Mouse (Mus musculus) midbrain, embryonic 15.5 days (tissue): ENCODE results near the gene Prpf6. TPM values are rescaled to one million over a fixed set of nuclear protein-coding genes. Genes with fewer than 3 reads are reported as not detected.
A peak's percentile ranks its signal among the peaks of the same experiment; 100 is the strongest.

ENCODE experiments used
- ATAC-seq: fragments of 200-750 bp; cut with Nextera tagmentation; replicated peaks from 2 replicates; pipeline ENCODE4 v1.8.0; 2017; ENCODE audit warnings: moderate TSS enrichment
- H3K27ac ChIP-seq: fragments of 300-500 bp; sonication (generic); 2 replicates; pipeline ENCODE4 v1.5.1; 2015; ENCODE audit warnings: mild to moderate bottlenecking, inconsistent platforms
- H3K27me3 ChIP-seq: fragments of 300-500 bp; sonication (generic); replicated peaks from 2 replicates; pipeline ENCODE4 v1.6.1; 2015; ENCODE audit warnings: inconsistent platforms
- H3K36me3 ChIP-seq: fragments of 300-500 bp; sonication (generic); replicated peaks from 2 replicates; pipeline ENCODE4 v1.6.1; 2015; ENCODE audit warnings: inconsistent platforms
- H3K4me1 ChIP-seq: fragments of 300-500 bp; sonication (generic); 2 replicates; pipeline ENCODE4 v1.6.1; 2015; ENCODE audit warnings: inconsistent platforms
- H3K4me2 ChIP-seq: fragments of 300-500 bp; sonication (generic); 2 replicates; pipeline ENCODE4 v1.6.1; 2015; ENCODE audit warnings: inconsistent platforms, mild to moderate bottlenecking, moderate library complexity
- H3K4me3 ChIP-seq: fragments of 300-500 bp; sonication (generic); 2 replicates; pipeline ENCODE4 v1.5.1; 2015; ENCODE audit warnings: mild to moderate bottlenecking, inconsistent platforms
- H3K9ac ChIP-seq: fragments of 300-500 bp; sonication (generic); 2 replicates; pipeline ENCODE4 v1.6.1; 2015; ENCODE audit warnings: mild to moderate bottlenecking, inconsistent platforms
- H3K9me3 ChIP-seq: fragments of 300-500 bp; sonication (generic); 2 replicates; pipeline ENCODE4 v1.6.1; 2016; ENCODE audit warnings: inconsistent platforms
- WGBS: fragments of 180-500 bp; shearing (Covaris S2); methylation state at CpG from one replicate; pipeline ENCODE4 v1.1.7; 2015; ENCODE audit warnings: mixed read lengths; 5-methylcytosine and 5-hydroxymethylcytosine counted together
- polyA plus RNA-seq: library from polyadenylated mRNA; unstranded; fragments of >200 nt; fragmentation: Nextera tagmentation; extraction: Ambion mirVana; gene quantifications from 2 replicates; pipeline ENCODE4 v1.2.1, GENCODE M21; 2015

Prpf6 gene
- polyA plus RNA-seq, 1 experiment from 2014 or later, result 68.4 TPM

DNA sequence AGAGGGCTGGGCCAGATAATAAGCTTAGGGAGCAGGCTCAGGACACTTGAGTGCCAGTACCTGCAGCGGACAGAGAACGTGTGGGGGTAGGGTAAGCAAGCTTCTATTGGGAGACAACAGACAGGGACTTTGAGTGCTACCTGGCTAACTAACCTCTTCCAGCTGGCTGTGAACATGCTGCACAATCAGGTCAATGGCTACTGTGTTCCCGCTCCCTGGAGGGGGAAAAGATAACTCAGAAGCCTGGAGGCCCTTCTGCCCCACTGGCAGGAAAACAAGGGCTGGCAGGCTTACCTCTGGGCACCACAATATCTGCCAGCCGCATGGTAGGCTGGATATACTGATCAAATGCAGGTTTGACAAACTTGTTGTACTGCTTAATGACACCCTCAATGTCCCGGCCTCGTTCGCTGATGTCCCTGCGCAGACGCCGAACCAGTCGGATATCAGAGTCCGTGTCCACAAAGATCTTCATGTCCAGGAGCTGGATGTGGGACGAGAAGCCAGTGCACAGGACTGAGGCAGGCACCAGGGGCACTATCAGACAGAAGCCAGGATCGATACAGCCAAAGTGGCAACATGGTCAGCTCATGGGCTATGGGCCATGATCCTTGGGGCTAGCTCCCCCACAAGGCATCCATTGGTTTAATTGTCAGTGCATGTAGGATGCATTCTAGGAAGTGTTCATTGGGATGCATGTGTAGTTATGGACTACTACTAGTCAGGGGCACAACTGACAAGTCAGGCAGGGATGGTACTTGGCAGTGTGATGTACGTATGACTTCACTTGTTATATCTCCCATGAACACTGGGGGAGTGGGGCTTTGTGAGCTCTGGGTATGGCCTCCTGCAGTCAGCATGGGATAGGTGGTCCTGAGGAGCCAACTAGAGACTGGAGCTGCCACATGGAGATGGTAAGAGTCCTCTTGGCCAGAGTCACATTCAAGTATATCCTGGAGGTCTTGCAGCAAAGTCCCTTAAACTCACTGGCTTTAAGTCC lies 18.4 kb upstream of the Prpf6 start:
- Histone ChIP-seq H3K9ac (no peak overlapping the region), H3K27me3 (no peaks in the 10 kb centered on the region), H3K36me3 (no peaks in the 10 kb centered on the region), H3K4me3 (no peak overlapping the region), H3K27ac (no peak overlapping the region), H3K4me2 (no peak overlapping the region), H3K9me3 (no peaks in the 10 kb centered on the region), H3K4me1 (peaks cover 11% of the 10 kb centered on the region; the same call in 1 of the 2 replicates)
- no peak for ATAC-seq
- WGBS, result 93% methylated on average over 15 of the region's 15 CpGs

DNA sequence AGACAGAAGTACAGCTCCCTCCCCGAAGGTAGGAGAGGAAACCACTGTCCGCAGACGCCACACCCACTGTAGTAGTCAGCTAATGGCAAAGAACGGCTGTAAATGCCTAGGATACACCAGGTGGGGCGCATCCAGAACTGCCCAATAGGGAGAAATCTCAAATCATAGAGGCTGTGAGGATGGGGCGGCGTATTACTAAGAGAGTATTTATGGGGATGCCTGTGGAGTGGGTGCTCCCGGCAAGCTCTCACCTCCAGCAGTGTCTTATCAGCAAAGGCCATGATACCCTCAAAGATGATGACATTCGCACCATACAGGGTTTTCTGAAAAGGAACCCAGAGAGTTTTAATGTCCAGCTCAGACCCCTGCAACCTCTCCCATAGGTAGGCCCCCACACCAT lies 17.7 kb upstream of the Prpf6 start:
- H3K27me3 ChIP-seq, result no peaks in the 10 kb centered on the region
- 92% methylated on average over 9 of the region's 9 CpGs for WGBS
- no peaks in the 10 kb centered on the region for H3K9me3 ChIP-seq
- peaks cover 18% of the 10 kb centered on the region for H3K4me1 ChIP-seq
- no peak overlapping the region for H3K27ac ChIP-seq
- H3K4me3 ChIP-seq, result no peak overlapping the region
- H3K36me3 ChIP-seq, result no peaks in the 10 kb centered on the region
- H3K4me2 ChIP-seq, result no peak overlapping the region
- no peak for ATAC-seq
- no peak overlapping the region for H3K9ac ChIP-seq

DNA sequence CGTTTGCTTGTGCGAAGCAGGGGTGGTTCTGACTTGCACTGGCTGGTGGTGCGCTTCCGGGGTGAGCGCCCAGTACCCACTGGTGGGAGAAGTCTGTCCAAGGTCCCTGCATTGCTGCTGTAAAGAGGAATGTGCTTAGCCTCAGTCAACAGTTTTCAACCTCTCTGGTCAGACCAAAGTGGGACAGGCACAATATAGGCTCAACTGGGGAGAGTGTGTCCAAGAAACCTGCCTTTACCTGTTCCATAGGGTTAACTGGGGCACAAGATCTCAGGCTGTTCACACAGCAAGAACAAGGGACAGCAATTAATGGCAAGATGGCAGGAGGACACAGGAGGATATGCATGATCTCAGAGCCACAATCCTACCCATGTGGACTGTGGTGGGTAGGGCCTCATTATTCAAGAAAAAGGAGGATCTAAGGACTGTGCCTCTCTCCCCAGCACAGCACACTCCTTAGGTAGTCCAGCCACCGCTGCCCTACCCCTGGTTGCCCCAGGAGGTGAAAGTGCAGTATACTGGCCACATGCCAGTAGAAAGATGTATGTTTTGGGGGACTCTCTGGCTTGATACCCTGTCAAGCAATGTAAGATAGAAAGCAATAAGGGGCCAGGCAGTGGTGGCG lies 16.6 kb upstream of the Prpf6 start:
- ATAC-seq, result no peak
- no peak overlapping the region for H3K4me3 ChIP-seq
- H3K9ac ChIP-seq, result no peak overlapping the region
- H3K36me3 ChIP-seq, result no peaks in the 10 kb centered on the region
- H3K9me3 ChIP-seq, result no peaks in the 10 kb centered on the region
- H3K27ac ChIP-seq, result no peak overlapping the region
- WGBS, result 94% methylated on average over 7 of the region's 7 CpGs
- H3K4me2 ChIP-seq, result no peak overlapping the region
- peaks cover 28% of the 10 kb centered on the region for H3K4me1 ChIP-seq
- H3K27me3 ChIP-seq, result no peaks in the 10 kb centered on the region

DNA sequence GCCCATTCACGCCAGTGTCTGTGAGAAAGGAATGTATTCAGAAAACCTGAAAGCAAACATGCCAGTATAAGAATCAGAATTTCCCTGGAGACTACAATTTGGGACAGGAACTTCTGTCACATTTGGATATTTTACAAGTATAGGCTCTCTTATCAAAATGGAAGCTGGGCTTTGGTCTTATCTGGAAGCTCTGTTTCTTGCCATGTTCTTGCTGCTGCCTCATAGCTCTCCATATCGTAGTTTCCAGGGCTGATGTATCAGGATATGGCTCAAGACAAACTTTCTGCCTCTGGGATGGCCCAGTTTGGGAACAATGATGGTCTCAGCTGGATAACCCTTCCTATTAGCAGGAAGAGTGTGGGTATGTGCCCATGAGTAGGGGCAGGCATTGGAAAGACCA lies 15.1 kb upstream of the Prpf6 start:
- Histone ChIP-seq H3K36me3 (no peaks in the 10 kb centered on the region), H3K4me3 (no peak overlapping the region)
- WGBS, result 96% methylated on average over 2 of the region's 2 CpGs

DNA sequence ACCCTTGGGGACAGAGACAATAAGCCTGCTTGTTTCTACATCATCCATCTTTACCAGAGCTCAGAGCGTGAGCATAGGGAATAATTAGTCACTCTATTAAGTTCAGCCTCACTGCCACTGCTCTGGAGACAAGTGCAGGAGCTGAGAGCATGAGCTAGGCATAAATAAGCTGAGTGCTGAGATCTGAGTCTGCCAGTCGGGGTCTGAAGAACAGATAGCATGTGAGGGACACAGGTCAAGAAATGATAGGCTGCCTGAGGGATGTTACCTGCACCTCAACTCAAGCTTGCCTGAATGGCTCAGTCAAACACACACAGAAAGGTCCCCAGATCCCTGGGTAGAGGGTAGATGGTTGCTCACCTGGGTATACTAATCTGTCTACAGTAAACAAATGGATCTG lies 14.5 kb upstream of the Prpf6 start:
- no peak overlapping the region for H3K4me2 ChIP-seq
- H3K4me1 ChIP-seq, result peaks cover 42% of the 10 kb centered on the region
- H3K9ac ChIP-seq, result no peak overlapping the region
- no peak overlapping the region for H3K4me3 ChIP-seq
- no peaks in the 10 kb centered on the region for H3K27me3 ChIP-seq
- 71% methylated on average over 2 of the region's 2 CpGs for WGBS
- ATAC-seq, result no peak
- H3K27ac ChIP-seq, result no peak overlapping the region
- no peaks in the 10 kb centered on the region for H3K9me3 ChIP-seq
- no peaks in the 10 kb centered on the region for H3K36me3 ChIP-seq

More for the DNA sequence above, 15.1 kb upstream of the Prpf6 start:
- Histone ChIP-seq H3K9ac (no peak overlapping the region), H3K4me1 (peaks cover 37% of the 10 kb centered on the region), H3K27ac (no peak overlapping the region), H3K4me2 (no peak overlapping the region), H3K27me3 (no peaks in the 10 kb centered on the region), H3K9me3 (no peaks in the 10 kb centered on the region)
- ATAC-seq, result no peak

DNA sequence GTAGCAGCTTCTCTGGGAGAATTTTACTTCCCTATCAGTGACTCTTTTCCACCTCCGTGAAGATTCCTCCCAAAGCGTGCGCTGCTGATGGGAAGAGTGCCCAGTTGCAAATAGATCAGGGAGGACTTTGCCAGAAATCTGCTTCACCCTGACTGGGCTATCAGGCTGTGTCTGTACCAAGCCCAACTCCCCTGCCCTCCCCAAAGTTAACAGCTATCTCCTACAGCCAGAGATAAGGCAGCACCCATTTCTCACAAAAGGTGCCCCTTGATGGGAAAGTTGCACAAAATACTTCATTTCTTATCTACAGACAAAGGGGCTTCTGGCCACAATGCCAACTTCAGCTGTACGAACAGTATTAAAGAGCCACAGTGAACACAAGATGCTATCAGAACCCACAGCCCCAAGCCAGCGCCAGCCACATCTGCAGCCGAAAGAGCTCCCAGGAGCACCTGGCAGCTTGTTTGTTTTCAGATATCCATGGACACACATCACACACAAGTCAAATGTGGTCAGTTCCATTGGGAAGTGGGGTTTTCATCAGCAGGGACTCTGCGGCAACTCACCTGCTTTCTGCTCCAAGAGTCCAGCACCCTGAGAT lies 13.6 kb upstream of the Prpf6 start:
- 82% methylated on average over 7 of the region's 7 CpGs for WGBS
- H3K9me3 ChIP-seq, result no peaks in the 10 kb centered on the region
- H3K4me3 ChIP-seq, result no peak overlapping the region
- H3K4me2 ChIP-seq, result no peak overlapping the region
- no peak overlapping the region for H3K9ac ChIP-seq
- H3K27me3 ChIP-seq, result no peaks in the 10 kb centered on the region
- H3K4me1 ChIP-seq, result peaks cover 46% of the 10 kb centered on the region
- no peak overlapping the region for H3K27ac ChIP-seq
- peaks cover 6% of the 10 kb centered on the region; the same call in 1 of the 2 replicates for H3K36me3 ChIP-seq
- no peak for ATAC-seq

DNA sequence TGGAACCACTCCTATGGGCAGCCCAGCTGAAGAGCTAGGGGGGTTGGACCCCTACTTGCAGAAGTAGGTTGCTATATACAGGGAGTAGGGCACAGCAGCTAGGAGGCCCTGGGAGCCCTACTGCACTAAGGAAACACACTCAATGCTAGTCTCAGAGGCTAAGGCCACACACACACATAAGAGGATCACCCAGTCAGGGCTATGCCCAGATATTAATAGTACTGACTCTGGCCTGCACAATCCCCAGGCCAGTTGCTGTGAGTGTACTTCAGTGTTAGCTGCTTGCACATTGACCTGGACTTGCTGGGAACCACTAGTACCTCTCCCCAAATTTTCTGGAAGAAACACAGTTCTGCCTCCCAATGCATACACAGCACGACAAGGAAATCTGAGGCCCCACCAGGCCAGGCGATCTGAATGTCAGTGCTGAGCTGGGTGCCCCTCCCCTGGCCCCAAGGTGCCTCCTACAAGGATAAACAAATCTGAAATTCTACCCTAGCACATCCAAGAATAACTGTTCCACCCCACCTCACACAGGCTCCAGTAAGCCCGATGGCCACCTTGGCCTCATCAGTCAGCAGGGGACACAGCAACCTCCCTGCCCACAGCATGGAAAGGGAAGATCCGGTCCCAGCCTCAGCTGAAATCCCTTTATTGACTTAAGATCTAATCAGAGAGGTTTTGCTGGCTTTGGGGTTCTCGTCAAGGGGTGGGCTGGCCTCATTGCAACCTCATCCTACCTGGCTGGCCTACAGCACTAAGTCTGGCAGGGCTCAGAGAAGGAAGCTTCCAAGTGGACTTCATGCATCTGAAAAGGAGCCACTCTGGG lies 12.7 kb upstream of the Prpf6 start:
- Histone ChIP-seq H3K4me2 (no peak overlapping the region), H3K9me3 (no peaks in the 10 kb centered on the region), H3K9ac (no peak overlapping the region), H3K4me1 (peaks cover 46% of the 10 kb centered on the region), H3K27me3 (no peaks in the 10 kb centered on the region), H3K27ac (no peak overlapping the region), H3K4me3 (no peak overlapping the region), H3K36me3 (peaks cover 10% of the 10 kb centered on the region; the same call in 1 of the 2 replicates)
- 72% methylated on average over 5 of the region's 5 CpGs for WGBS
- no peak for ATAC-seq

DNA sequence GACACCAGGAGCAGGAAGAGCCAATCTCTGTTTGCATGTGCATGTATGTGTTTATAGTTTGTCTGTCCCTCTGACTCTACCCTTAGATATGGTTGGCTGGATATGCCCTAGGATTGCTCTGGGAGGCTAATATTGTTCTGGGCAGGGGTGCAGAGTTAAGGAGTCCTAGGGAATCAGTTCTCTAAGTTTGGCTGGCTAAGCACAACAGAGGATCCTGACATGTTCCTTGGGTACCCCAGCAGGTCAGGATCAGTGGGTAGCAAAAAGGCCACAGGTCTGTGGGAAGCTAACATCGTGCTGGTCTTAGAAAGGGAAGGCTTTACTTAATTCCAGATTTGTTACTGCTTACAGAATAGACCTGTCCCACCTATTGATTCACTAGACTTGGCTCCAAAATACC lies 12.0 kb upstream of the Prpf6 start:
- Histone ChIP-seq H3K9me3 (no peaks in the 10 kb centered on the region), H3K36me3 (peaks cover 15% of the 10 kb centered on the region), H3K4me2 (no peak overlapping the region), H3K4me1 (peaks cover 46% of the 10 kb centered on the region), H3K9ac (no peak overlapping the region), H3K4me3 (no peak overlapping the region), H3K27ac (no peak overlapping the region), H3K27me3 (no peaks in the 10 kb centered on the region)
- 97% methylated on average over 1 of the region's 1 CpGs for WGBS
- ATAC-seq, result no peak

DNA sequence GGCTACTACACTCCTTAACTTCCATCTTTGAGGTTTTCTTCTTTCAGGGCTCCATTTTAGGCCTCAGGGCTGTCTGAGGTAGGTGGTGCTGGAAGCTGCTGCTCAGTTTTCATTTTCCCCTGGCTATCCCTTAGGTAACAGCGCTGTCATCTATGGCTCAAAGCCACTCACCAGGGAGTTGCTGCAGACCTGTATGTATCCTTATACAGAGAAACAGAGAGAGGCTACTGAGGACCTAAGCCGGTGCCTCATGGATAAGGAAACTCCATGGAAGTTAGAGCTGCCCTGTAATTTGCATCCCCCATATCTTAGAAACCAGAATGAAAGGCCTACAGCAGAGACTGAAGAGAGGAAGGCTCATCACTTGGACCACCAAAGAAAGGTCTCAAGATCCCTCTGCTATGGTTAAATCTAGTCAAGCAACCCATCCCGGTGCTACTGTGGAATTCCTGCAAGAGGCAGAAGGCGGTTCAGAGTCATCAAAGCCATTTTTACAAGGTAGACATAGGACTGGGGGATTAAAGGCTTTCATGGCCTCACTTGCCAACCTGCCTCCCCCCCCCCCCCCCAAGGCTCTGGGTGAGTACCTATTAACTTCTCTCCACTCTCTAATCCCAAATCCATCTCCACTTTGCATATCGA lies 11.4 kb upstream of the Prpf6 start:
- peaks cover 46% of the 10 kb centered on the region for H3K4me1 ChIP-seq
- H3K9me3 ChIP-seq, result no peaks in the 10 kb centered on the region
- peaks cover 18% of the 10 kb centered on the region for H3K36me3 ChIP-seq
- H3K4me3 ChIP-seq, result peak overlapping the region; percentile 65
- no peak for ATAC-seq
- H3K4me2 ChIP-seq, result peak overlapping the region; percentile 79
- peak overlapping the region; percentile 28; the same call in 1 of the 2 replicates for H3K9ac ChIP-seq
- no peaks in the 10 kb centered on the region for H3K27me3 ChIP-seq
- peak overlapping the region; percentile 90 for H3K27ac ChIP-seq
- 82% methylated on average over 5 of the region's 5 CpGs for WGBS

DNA sequence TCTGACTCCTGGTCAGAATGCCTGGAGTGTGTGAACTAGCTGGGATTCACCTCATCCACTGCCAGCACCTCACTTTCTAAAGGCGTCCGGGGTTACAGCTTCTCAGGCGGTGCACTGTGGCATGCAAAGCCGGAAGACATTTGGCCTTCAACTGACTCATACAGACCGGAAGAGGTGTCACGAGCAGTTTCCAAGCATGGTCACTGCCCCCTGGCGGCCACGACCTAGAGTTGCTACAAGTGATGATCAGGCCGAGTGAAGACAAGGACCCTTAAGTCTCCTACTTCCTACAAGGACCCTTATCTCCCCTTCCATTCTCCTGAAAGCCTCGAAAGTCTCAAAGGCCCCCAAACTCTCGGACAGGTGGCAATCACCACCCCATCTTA lies 10.7 kb upstream of the Prpf6 start:
- peak overlapping the region; percentile 79 for H3K4me2 ChIP-seq
- peak overlapping the region; percentile 72 for H3K9ac ChIP-seq
- ATAC-seq, result peak; percentile 80
- H3K27ac ChIP-seq, result peak overlapping the region; percentile 90
- peaks cover 24% of the 10 kb centered on the region for H3K36me3 ChIP-seq
- H3K4me1 ChIP-seq, result peaks cover 46% of the 10 kb centered on the region
- no peaks in the 10 kb centered on the region for H3K27me3 ChIP-seq
- under 1% methylated on average over 11 of the region's 11 CpGs for whole genome bisulfite sequencing
- H3K4me3 ChIP-seq, result peak overlapping the region; percentile 65
- H3K9me3 ChIP-seq, result no peaks in the 10 kb centered on the region

DNA sequence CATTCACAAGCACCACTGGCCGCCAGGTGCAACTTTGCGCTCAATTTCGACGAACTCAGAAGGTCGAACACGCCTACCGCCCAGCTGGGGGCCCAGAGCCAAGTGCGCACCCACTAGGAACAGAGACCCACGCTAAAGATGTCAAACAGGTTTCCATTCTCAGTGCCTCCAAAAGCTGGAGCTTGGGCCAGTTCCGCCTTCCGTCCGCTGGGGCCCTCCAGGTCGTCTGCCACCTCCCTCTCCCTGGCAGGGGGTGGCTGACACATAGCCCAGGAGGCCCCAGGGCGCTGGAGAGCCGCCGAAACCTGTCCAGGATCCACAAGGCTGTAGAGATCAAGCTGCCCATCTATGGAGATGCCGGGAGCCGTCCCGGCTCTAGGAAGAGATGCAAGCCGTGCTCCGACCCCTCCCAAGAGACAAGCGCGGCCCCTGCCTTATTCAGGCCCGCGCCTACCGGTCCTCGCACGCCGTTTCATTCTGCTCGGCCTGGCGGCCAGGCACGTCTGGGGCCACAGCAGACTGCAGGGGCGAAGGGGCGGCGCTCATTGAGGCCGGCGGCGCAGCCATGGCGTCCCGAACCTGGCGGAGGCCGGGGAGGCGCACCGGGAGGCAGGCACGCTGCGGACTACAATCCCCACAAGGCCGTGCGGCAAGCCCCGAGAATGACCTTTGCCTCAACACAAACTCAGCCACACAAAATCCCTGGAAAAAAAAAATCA lies 10.1 kb upstream of the Prpf6 start:
- under 1% methylated on average over 49 of the region's 49 CpGs for WGBS
- Histone ChIP-seq H3K36me3 (peaks cover 29% of the 10 kb centered on the region), H3K9ac (peak overlapping the region; percentile 72), H3K9me3 (no peaks in the 10 kb centered on the region), H3K4me2 (peak overlapping the region; percentile 79), H3K4me3 (peak overlapping the region; percentile 65), H3K27me3 (no peaks in the 10 kb centered on the region), H3K4me1 (peaks cover 46% of the 10 kb centered on the region), H3K27ac (peak overlapping the region; percentile 90)
- peak; percentile 88 for ATAC-seq
